Mouse (Mus musculus) layer of hippocampus, adult 9-11 months (tissue): ENCODE data around the gene Celf3.
A peak's percentile ranks its signal among the peaks of the same experiment; 100 is the strongest.

Experiments
- DNase-seq: peaks from one replicate; pipeline ENCODE4 v3.0.0; 2022

Gene Celf3

GRCm38 (mm10) chr3:94480291-94480884 is 2.3 kb downstream of the Celf3 start, which contains the start of gene Riiad1:
TSS of gene Riiad1 (minus strand) at chr3:94480341.
- DNase-seq, result no peak

- no peak for DNase-seq
Observed at GRCm38 (mm10) chr3:94481429-94481828, 3.3 kb downstream of the Celf3 start.

- no peak for DNase-seq
Observed at GRCm38 (mm10) chr3:94482764-94483385, 4.8 kb downstream of the Celf3 start.

- DNase-seq, result peak; percentile 98
Observed at GRCm38 (mm10) chr3:94483790-94484439, 5.8 kb downstream of the Celf3 start.

GRCm38 (mm10) chr3:94485922-94486321 is 7.8 kb downstream of the Celf3 start:
- no peak for DNase-seq

GRCm38 (mm10) chr3:94487581-94487980 is 9.5 kb downstream of the Celf3 start:
- DNase-seq, result no peak

GRCm38 (mm10) chr3:94497162-94497561 is 19.1 kb downstream of the Celf3 start:
- no peak for DNase-seq

- DNase-seq, result no peak
Observed at GRCm38 (mm10) chr3:94502243-94502642, 24.1 kb downstream of the Celf3 start.

- DNase-seq, result no peak
Observed at GRCm38 (mm10) chr3:94506664-94507063, 28.6 kb downstream of the Celf3 start.

- DNase-seq, result no peak
Observed at GRCm38 (mm10) chr3:94526731-94527130, 48.6 kb downstream of the Celf3 start.

GRCm38 (mm10) chr3:94533968-94534367 is 55.9 kb downstream of the Celf3 start:
- DNase-seq, result peak; percentile 25

- DNase-seq, result no peak
Observed at GRCm38 (mm10) chr3:94537187-94537586, 59.1 kb downstream of the Celf3 start.
